Mouse (Mus musculus): ENCODE measurements at regions not wholly inside any gene's neighbourhood (a gene's known extent, or its start where the extent isn't known, plus 50 kb on each side); places are given as distances from the start of the nearest gene placed in this dataset.

DNA sequence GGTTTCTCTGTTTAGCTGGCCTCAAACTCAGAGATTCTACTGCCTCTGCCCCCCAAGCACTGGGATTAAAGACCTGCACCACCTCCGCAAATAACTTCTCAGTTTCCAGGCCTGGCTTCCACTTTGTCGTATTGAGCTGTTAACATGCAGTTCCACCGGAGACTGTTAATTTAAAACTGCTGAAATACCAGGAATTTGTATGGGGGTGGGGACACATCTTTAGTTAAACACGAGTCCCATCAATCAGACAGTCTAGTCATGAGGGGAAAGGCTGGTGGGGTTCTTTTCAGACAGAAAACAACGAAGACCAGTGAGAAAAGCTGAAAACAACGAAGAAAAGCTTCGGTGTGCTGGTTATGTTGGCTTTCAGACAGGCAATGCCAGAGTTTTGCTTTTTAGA is 227.5 kb downstream of the Csl start (continued):
- no peak for TF ChIP-seq EP300 (IDR thresholded peaks at IDR 0.05; ENCODE audit: low read depth in 1 of 2, low read length in 2 of 2)
- no peak for TF ChIP-seq CHD1 (IDR thresholded peaks at IDR 0.05; ENCODE audit: low read depth, low read length)
- no peak for TF ChIP-seq MEF2A (IDR thresholded peaks at IDR 0.05; ENCODE audit: extremely low read depth, insufficient replicate concordance, low read depth, low read length, poor library complexity, severe bottlenecking)

DNA sequence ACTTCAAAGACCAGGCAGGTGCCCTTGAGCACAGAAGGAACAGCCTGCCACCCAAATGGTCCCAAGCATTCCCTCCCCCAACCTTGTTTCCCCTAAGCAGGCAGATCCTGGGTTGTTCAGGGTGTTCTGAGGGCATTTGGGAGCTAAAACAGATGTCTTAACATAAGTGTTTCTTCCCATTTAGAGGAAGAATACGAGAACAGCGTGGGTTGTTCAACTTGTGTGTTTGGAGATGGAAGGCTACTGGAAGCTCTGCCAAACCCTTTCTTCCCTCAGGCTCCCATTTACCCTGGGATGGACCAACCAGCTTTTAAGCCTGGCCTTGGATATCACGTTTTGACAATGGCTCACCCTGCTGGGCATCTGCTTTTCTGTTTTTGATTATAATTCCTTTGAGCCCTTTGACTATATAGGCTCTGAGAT is 226.8 kb downstream of the Csl start:
- Histone ChIP-seq H3K9me3 (replicated peaks; ENCODE audit: insufficient read depth, low read length) (no peaks in the 10 kb centered on the region), H3K27me3 (ENCODE audit: control insufficient read depth in 1 of 2, insufficient read depth in 2 of 2, low read length in 2 of 2) (no peaks in the 10 kb centered on the region), H3K9ac (ENCODE audit: control insufficient read depth, low read depth, low read length, poor library complexity, severe bottlenecking) (no peak overlapping the region), H3K36me3 (ENCODE audit: control insufficient read depth in 1 of 2, insufficient read depth in 2 of 2, low read length in 2 of 2) (no peaks in the 10 kb centered on the region), H3K79me2 (ENCODE audit: control insufficient read depth, insufficient read depth, low read length, poor library complexity) (no peaks in the 10 kb centered on the region), H3K27ac (ENCODE audit: control insufficient read depth, low read depth, low read length) (no peak overlapping the region), H3K4me3 (ENCODE audit: control insufficient read depth in 1 of 2, insufficient read depth in 1 of 2, low read depth in 2 of 2, low read length in 2 of 2) (no peak overlapping the region), H3K4me1 (ENCODE audit: control insufficient read depth in 1 of 2, insufficient read depth in 2 of 2, low read length in 2 of 2) (no peaks in the 10 kb centered on the region)
- no peak for TF ChIP-seq MXI1 (IDR thresholded peaks at IDR 0.05; ENCODE audit: low read depth, low read length)
- no peak for DNase-seq (ENCODE audit: low read depth, low spot score)

DNA sequence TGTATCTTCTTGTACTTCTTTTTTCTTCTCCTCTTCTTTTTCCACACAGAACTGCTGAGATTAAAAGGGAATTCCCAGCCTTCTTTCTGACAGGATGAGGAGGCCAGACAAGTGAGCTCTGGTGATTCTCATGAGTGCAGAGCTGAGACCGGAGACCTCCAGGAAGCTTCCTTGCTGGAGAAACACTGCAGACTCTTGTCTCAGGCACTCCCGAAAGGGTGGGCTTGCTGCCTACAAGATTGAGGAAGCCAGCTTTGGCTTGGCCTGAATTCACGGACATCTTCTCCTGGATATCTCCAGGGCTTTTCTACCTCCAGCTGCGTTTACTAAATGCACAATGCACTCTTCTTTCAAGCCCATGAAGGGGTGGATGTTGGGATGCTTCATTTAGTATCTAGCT is 226.0 kb downstream of the Csl start:
- no peaks in the 10 kb centered on the region for H3K27me3 ChIP-seq (ENCODE audit: control insufficient read depth in 1 of 2, insufficient read depth in 2 of 2, low read length in 2 of 2)
- no peak overlapping the region for H3K9ac ChIP-seq (ENCODE audit: control insufficient read depth, low read depth, low read length, poor library complexity, severe bottlenecking)
- no peak overlapping the region for H3K27ac ChIP-seq (ENCODE audit: control insufficient read depth, low read depth, low read length)
- no peaks in the 10 kb centered on the region for H3K36me3 ChIP-seq (ENCODE audit: control insufficient read depth in 1 of 2, insufficient read depth in 2 of 2, low read length in 2 of 2)
- no peaks in the 10 kb centered on the region for H3K9me3 ChIP-seq (replicated peaks; ENCODE audit: insufficient read depth, low read length)
- H3K4me3 ChIP-seq (ENCODE audit: control insufficient read depth in 1 of 2, insufficient read depth in 1 of 2, low read depth in 2 of 2, low read length in 2 of 2): no peak overlapping the region
- no peak for TF ChIP-seq MAX (IDR thresholded peaks at IDR 0.05; ENCODE audit: low read length)
- TF ChIP-seq ZKSCAN1 (IDR thresholded peaks at IDR 0.05; ENCODE audit: low read depth, low read length): no peak
- no peak for TF ChIP-seq SIN3A (IDR thresholded peaks at IDR 0.05; ENCODE audit: low read length)
- no peak for TF ChIP-seq KAT2A (conservative IDR thresholded peaks at IDR 0.05; ENCODE audit: low read depth, low read length)
- no peak for TF ChIP-seq UBTF (IDR thresholded peaks at IDR 0.05; ENCODE audit: borderline replicate concordance, insufficient read depth, low read depth, low read length)
- no peak for TF ChIP-seq ETS1 (IDR thresholded peaks at IDR 0.05; ENCODE audit: low read depth, low read length)
- no peak for TF ChIP-seq USF2 (IDR thresholded peaks at IDR 0.05; ENCODE audit: borderline replicate concordance in 1 of 2, insufficient read depth in 1 of 2, low read depth in 1 of 2, low read length in 2 of 2)
- no peaks in the 10 kb centered on the region for H3K4me1 ChIP-seq (ENCODE audit: control insufficient read depth in 1 of 2, insufficient read depth in 2 of 2, low read length in 2 of 2)
- DNase-seq (ENCODE audit: low read depth, low spot score): no peak
- no peaks in the 10 kb centered on the region for H3K79me2 ChIP-seq (ENCODE audit: control insufficient read depth, insufficient read depth, low read length, poor library complexity)

DNA sequence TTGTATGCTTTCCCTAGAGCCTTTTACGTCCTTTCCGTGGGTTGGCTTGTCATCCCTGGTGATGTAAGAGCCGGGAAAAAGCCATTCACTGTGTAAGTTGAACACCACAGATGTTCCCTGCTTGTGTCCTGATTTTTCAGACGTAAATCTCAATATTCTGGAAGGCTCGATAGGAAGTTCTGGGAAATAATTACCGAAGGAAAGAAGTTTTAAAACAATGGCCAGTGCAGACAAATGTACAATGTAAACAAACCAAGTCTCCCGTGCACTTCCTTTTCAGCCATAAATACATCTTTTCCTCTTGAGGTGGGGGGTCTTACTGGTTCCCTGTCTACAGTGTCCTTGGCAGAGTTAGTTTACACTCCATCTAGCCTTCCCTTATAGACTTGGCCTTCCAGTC is 225.2 kb downstream of the Csl start:
- DNase-seq (ENCODE audit: low read depth, low spot score): no peak
- Histone ChIP-seq H3K27me3 (ENCODE audit: control insufficient read depth in 1 of 2, insufficient read depth in 2 of 2, low read length in 2 of 2) (no peaks in the 10 kb centered on the region), H3K27ac (ENCODE audit: control insufficient read depth, low read depth, low read length) (no peak overlapping the region), H3K36me3 (ENCODE audit: control insufficient read depth in 1 of 2, insufficient read depth in 2 of 2, low read length in 2 of 2) (no peaks in the 10 kb centered on the region), H3K9ac (ENCODE audit: control insufficient read depth, low read depth, low read length, poor library complexity, severe bottlenecking) (no peak overlapping the region), H3K4me3 (ENCODE audit: control insufficient read depth in 1 of 2, insufficient read depth in 1 of 2, low read depth in 2 of 2, low read length in 2 of 2) (no peak overlapping the region), H3K9me3 (replicated peaks; ENCODE audit: insufficient read depth, low read length) (no peaks in the 10 kb centered on the region), H3K79me2 (ENCODE audit: control insufficient read depth, insufficient read depth, low read length, poor library complexity) (no peaks in the 10 kb centered on the region), H3K4me1 (ENCODE audit: control insufficient read depth in 1 of 2, insufficient read depth in 2 of 2, low read length in 2 of 2) (no peaks in the 10 kb centered on the region)
- TF ChIP-seq USF2 (IDR thresholded peaks at IDR 0.05; ENCODE audit: borderline replicate concordance in 1 of 2, insufficient read depth in 1 of 2, low read depth in 1 of 2, low read length in 2 of 2) (no peak), HCFC1 (IDR thresholded peaks at IDR 0.05; ENCODE audit: low read depth, low read length) (no peak), POLR2AphosphoS5 (IDR thresholded peaks at IDR 0.05; ENCODE audit: borderline replicate concordance, low read depth, low read length) (no peak), POLR2A (IDR thresholded peaks at IDR 0.05; ENCODE audit: control insufficient read depth in 1 of 2, insufficient read depth in 1 of 2, low read depth in 1 of 2, low read length in 2 of 2, poor library complexity in 1 of 2) (no peak), CHD1 (IDR thresholded peaks at IDR 0.05; ENCODE audit: low read depth, low read length) (no peak), ZKSCAN1 (IDR thresholded peaks at IDR 0.05; ENCODE audit: low read depth, low read length) (no peak), MAZ (IDR thresholded peaks at IDR 0.05; ENCODE audit: low read depth, low read length) (no peak), GATA1 (IDR thresholded peaks at IDR 0.05; ENCODE audit: low read depth, low read length) (no peak), ZC3H11A (IDR thresholded peaks at IDR 0.05; ENCODE audit: low read depth, low read length) (no peak), MAFK (IDR thresholded peaks at IDR 0.05; ENCODE audit: borderline replicate concordance, low read depth, low read length) (no peak), ETS1 (IDR thresholded peaks at IDR 0.05; ENCODE audit: low read depth, low read length) (no peak), ZMIZ1 (IDR thresholded peaks at IDR 0.05; ENCODE audit: low read depth, low read length) (no peak), EP300 (IDR thresholded peaks at IDR 0.05; ENCODE audit: low read depth in 1 of 2, low read length in 2 of 2) (no peak), CTCF (IDR thresholded peaks at IDR 0.05 in 2 of 3, conservative IDR thresholded peaks at IDR 0.05 in 1 of 3; ENCODE audit: control insufficient read depth in 1 of 3, insufficient read depth in 1 of 3, low read depth in 2 of 3, low read length in 3 of 3, poor library complexity in 1 of 3, severe bottlenecking in 1 of 3) (no peak), CHD2 (IDR thresholded peaks at IDR 0.05; ENCODE audit: low read length) (no peak), BHLHE40 (IDR thresholded peaks at IDR 0.05; ENCODE audit: borderline replicate concordance, low read depth, low read length) (no peak), TCF12 (IDR thresholded peaks at IDR 0.05; ENCODE audit: low read depth, low read length) (no peak), ELF1 (IDR thresholded peaks at IDR 0.05; ENCODE audit: low read depth, low read length) (no peak)

All from MEL (cell line).